Mouse (Mus musculus): ENCODE results near the gene Ugt2b37. TPM values are rescaled to one million over a fixed set of nuclear protein-coding genes. Genes with fewer than 3 reads are reported as not detected.

Ugt2b37 gene
- total RNA-seq (2023) = not detected

GRCm38 (mm10) chr5:87254676-87255075, at the start of gene Ugt2b37:
Ugt2b37 (minus strand) TSS chr5:87254804.

Other genes starting within 250 kb of the Ugt2b37 start
- gene Ugt2b36, start 162.2 kb downstream of the Ugt2b37 start, total RNA-seq (2023) = not detected
- gene Ugt2b5, start 114.5 kb downstream of the Ugt2b37 start, total RNA-seq (2023) = not detected
- gene Ugt2a3, start 82.4 kb upstream of the Ugt2b37 start, total RNA-seq (2023) = not detected
- not detected for gene Ugt2b38, start 169.4 kb upstream of the Ugt2b37 start, total RNA-seq (2023)
- gene Ugt2a2, start 227.5 kb upstream of the Ugt2b37 start, total RNA-seq (2023) = not detected
- gene Gm43638, start 232.0 kb upstream of the Ugt2b37 start, total RNA-seq (2023) = not detected
- not detected for gene Ugt2a1, start 236.1 kb upstream of the Ugt2b37 start, total RNA-seq (2023)

All from neutrophil, adult 83 days (primary cell).